8 mouse cellular contexts compared by ENCODE assay signal in genomic region chr11:119085279-119086062, GRCm38 (mm10). TPM values are rescaled to one million over a fixed set of nuclear protein-coding genes. Genes with fewer than 3 reads are reported as not detected.
DNase-seq lines count a peak whose midpoint lies in the region; ATAC-seq and TF ChIP-seq lines count a peak whose summit lies in the region.

No protein-coding gene starts in this region.

- H3K4me1 ChIP-seq in bone marrow macrophage, adult 2 months (ENCODE audit: control insufficient read depth, insufficient read depth, low read length): peaks cover 19% of the 10 kb centered on the region
- peaks cover 97% of the 10 kb centered on the region for H3K4me1 ChIP-seq in forebrain, embryonic 10.5 days
- peaks cover 27% of the 10 kb centered on the region for H3K4me1 ChIP-seq in heart, postnatal 0 days (ENCODE audit: control insufficient read depth, insufficient read depth)
- peaks cover 52% of the 10 kb centered on the region for H3K4me1 ChIP-seq in liver, embryonic 16.5 days (ENCODE audit: control insufficient read depth, low read depth, low read length)
- peaks cover 78% of the 10 kb centered on the region for H3K4me1 ChIP-seq in neural tube, embryonic 13.5 days (replicated peaks)

- peak; percentile 80 for DNase-seq in CD4-positive, CD25-positive, alpha-beta regulatory T cell, adult 2 months (ENCODE audit: low read depth, low spot score)
- DNase-seq in forebrain, embryonic 10.5 days (ENCODE audit: extremely low spot score, low spot score): peak; percentile 78
- DNase-seq in heart, postnatal 0 days (ENCODE audit: low spot score): peak; percentile 68
- DNase-seq in kidney, postnatal 36 days: peak; percentile 82
- peak; percentile 66 for DNase-seq in thymus, postnatal 0 days (ENCODE audit: low spot score)

- peak overlapping the region; percentile 75 for H3K27ac ChIP-seq in bone marrow macrophage, adult 2 months (ENCODE audit: insufficient read depth, low read depth, low read length)
- H3K27ac ChIP-seq in forebrain, embryonic 10.5 days: peak overlapping the region; percentile 95
- peak overlapping the region; percentile 99 for H3K27ac ChIP-seq in heart, postnatal 0 days (ENCODE audit: low read depth)
- peak overlapping the region; percentile 86 for H3K27ac ChIP-seq in liver, embryonic 16.5 days (ENCODE audit: low read length)
- peak overlapping the region; percentile 99 for H3K27ac ChIP-seq in neural tube, embryonic 13.5 days (replicated peaks)

- peak overlapping the region; percentile 89 for H3K9ac ChIP-seq in heart, postnatal 0 days (replicated peaks; ENCODE audit: low read depth, low read length)
- H3K9ac ChIP-seq in liver, embryonic 16.5 days (ENCODE audit: low read depth, low read length): peak overlapping the region; percentile 78
- H3K9ac ChIP-seq in neural tube, embryonic 13.5 days: peak overlapping the region; percentile 95

- H3K4me3 ChIP-seq in bone marrow macrophage, adult 2 months (ENCODE audit: insufficient read depth, low read length): peak overlapping the region; percentile 77
- H3K4me3 ChIP-seq in forebrain, embryonic 10.5 days: peak overlapping the region; percentile 88
- H3K4me3 ChIP-seq in heart, postnatal 0 days (ENCODE audit: low read depth, low read length): peak overlapping the region; percentile 91
- H3K4me3 ChIP-seq in liver, embryonic 16.5 days (ENCODE audit: low read depth, low read length): peak overlapping the region; percentile 71
- peak overlapping the region; percentile 79 for H3K4me3 ChIP-seq in neural tube, embryonic 13.5 days

- no peak for TF ChIP-seq EP300 in heart, postnatal 0 days (IDR thresholded peaks at IDR 0.05; ENCODE audit: low read depth)

- TF ChIP-seq CTCF in bone marrow macrophage, adult 2 months (IDR thresholded peaks at IDR 0.05; ENCODE audit: low read depth, low read length): no peak
- TF ChIP-seq CTCF in heart, postnatal 0 days (IDR thresholded peaks at IDR 0.05; ENCODE audit: low read depth): no peak

- H3K4me2 ChIP-seq in heart, postnatal 0 days (ENCODE audit: low read depth, low read length): peak overlapping the region; percentile 95
- peak overlapping the region; percentile 71 for H3K4me2 ChIP-seq in liver, embryonic 16.5 days (ENCODE audit: low read depth, low read length)
- peak overlapping the region; percentile 86 for H3K4me2 ChIP-seq in neural tube, embryonic 13.5 days

- TF ChIP-seq POLR2A in bone marrow macrophage, adult 2 months (IDR thresholded peaks at IDR 0.05; ENCODE audit: borderline replicate concordance, low read depth, low read length): no peak

- H3K27me3 ChIP-seq in forebrain, embryonic 10.5 days (ENCODE audit: poor library complexity, severe bottlenecking): peaks cover 94% of the 10 kb centered on the region
- H3K27me3 ChIP-seq in heart, postnatal 0 days (ENCODE audit: control insufficient read depth, insufficient read depth, low read length): peaks cover 35% of the 10 kb centered on the region
- peaks cover 61% of the 10 kb centered on the region for H3K27me3 ChIP-seq in liver, embryonic 16.5 days (ENCODE audit: control insufficient read depth, insufficient read depth, low read depth, low read length)
- H3K27me3 ChIP-seq in neural tube, embryonic 13.5 days: peaks cover 73% of the 10 kb centered on the region

- H3K9me3 ChIP-seq in forebrain, embryonic 10.5 days: no peaks in the 10 kb centered on the region
- H3K9me3 ChIP-seq in heart, postnatal 0 days (replicated peaks; ENCODE audit: control insufficient read depth, low read length): no peaks in the 10 kb centered on the region
- H3K9me3 ChIP-seq in liver, embryonic 16.5 days (replicated peaks; ENCODE audit: control insufficient read depth, low read length): no peaks in the 10 kb centered on the region
- no peaks in the 10 kb centered on the region for H3K9me3 ChIP-seq in neural tube, embryonic 13.5 days

- under 1% methylated on average over 57 of the region's 66 CpGs for WGBS in forebrain, embryonic 10.5 days
- under 1% methylated on average over 64 of the region's 66 CpGs for WGBS in heart, postnatal 0 days
- WGBS in liver, embryonic 16.5 days (ENCODE audit: insufficient replicate concordance): under 1% methylated on average over 57 of the region's 66 CpGs
- under 1% methylated on average over 61 of the region's 66 CpGs for WGBS in neural tube, embryonic 13.5 days

- peaks cover 15% of the 10 kb centered on the region; the same call in 1 of the 2 replicates for H3K36me3 ChIP-seq in forebrain, embryonic 10.5 days (replicated peaks)
- H3K36me3 ChIP-seq in heart, postnatal 0 days (replicated peaks; ENCODE audit: control insufficient read depth, insufficient read depth, low read length): peaks cover 14% of the 10 kb centered on the region
- peaks cover 12% of the 10 kb centered on the region for H3K36me3 ChIP-seq in liver, embryonic 16.5 days (ENCODE audit: control insufficient read depth, insufficient read depth)
- H3K36me3 ChIP-seq in neural tube, embryonic 13.5 days: peaks cover 19% of the 10 kb centered on the region

- ATAC-seq in heart, postnatal 0 days (ENCODE audit: insufficient read depth, low read depth): peak; percentile 24
- peak; percentile 25 for ATAC-seq in liver, embryonic 16.5 days (ENCODE audit: low read depth)
- peak; percentile 64 for ATAC-seq in neural tube, embryonic 13.5 days (ENCODE audit: low read depth)

RNA-seq across cellular contexts. Expression of gene Cbx4, which starts 0.6 kb away (rescaled TPM):
- polyA plus RNA-seq in bone marrow macrophage, adult 2 months (2012; ENCODE audit: insufficient read depth, insufficient read length, missing spikeins): 15.8 and 17.2 TPM in 2 replicates
- polyA plus RNA-seq in forebrain, embryonic 10.5 days (2016; fragmentation: Nextera tagmentation; extraction: Ambion mirVana): 3.3 and 4.6 TPM in 2 replicates
- total RNA-seq in heart, postnatal 0 days (2014; rRNA removed; ENCODE audit: low replicate concordance): 12.1 and 23.1 TPM in 2 replicates
- 6.8 and 8.2 TPM in 2 replicates for polyA plus RNA-seq in heart, postnatal 0 days (2015; fragmentation: Nextera tagmentation; extraction: Ambion mirVana)
- polyA plus RNA-seq in liver, embryonic 16.5 days (2015; fragmentation: Nextera tagmentation; extraction: Ambion mirVana): 2.5 and 2.9 TPM in 2 replicates
- polyA plus RNA-seq in neural tube, embryonic 13.5 days (2015; fragmentation: Nextera tagmentation; extraction: Ambion mirVana): 14.8 and 16.5 TPM in 2 replicates
- 25.1 and 26.8 TPM in 2 replicates for polyA plus RNA-seq in thymus, postnatal 0 days (2015; fragmentation: Nextera tagmentation; extraction: Ambion mirVana)

RNA-seq across cellular contexts. Expression of gene Cbx8, which starts 44.7 kb away (rescaled TPM):
- polyA plus RNA-seq in bone marrow macrophage, adult 2 months (2012; ENCODE audit: insufficient read depth, insufficient read length, missing spikeins): 6.2 and 9.5 TPM in 2 replicates
- 9.5 and 11.3 TPM in 2 replicates for polyA plus RNA-seq in forebrain, embryonic 10.5 days (2016; fragmentation: Nextera tagmentation; extraction: Ambion mirVana)
- total RNA-seq in heart, postnatal 0 days (2014; rRNA removed; ENCODE audit: low replicate concordance): 1.6 and 3.2 TPM in 2 replicates
- 5.1 and 7.0 TPM in 2 replicates for polyA plus RNA-seq in heart, postnatal 0 days (2015; fragmentation: Nextera tagmentation; extraction: Ambion mirVana)
- 3.0 and 3.1 TPM in 2 replicates for polyA plus RNA-seq in liver, embryonic 16.5 days (2015; fragmentation: Nextera tagmentation; extraction: Ambion mirVana)
- 7.0 and 8.5 TPM in 2 replicates for polyA plus RNA-seq in neural tube, embryonic 13.5 days (2015; fragmentation: Nextera tagmentation; extraction: Ambion mirVana)
- polyA plus RNA-seq in thymus, postnatal 0 days (2015; fragmentation: Nextera tagmentation; extraction: Ambion mirVana): 10.7 and 12.3 TPM in 2 replicates

Comparison
In these comparisons a context has a peak if more than half of its experiments do, and no peak if none do; other contexts are left out.
1. Peak in every context shown above with its lines: DNase-seq, ATAC-seq, H3K4me3 ChIP-seq and H3K27ac ChIP-seq.